Mouse (Mus musculus): ENCODE results near the gene Tbc1d9.

GRCm38 (mm10) chr8:83140068-83140467, 25.1 kb upstream of the Tbc1d9 start:
- TF ChIP-seq POLR2A (IDR thresholded peaks at IDR 0.05; ENCODE audit: low read depth, low read length) (no peak), CTCF (IDR thresholded peaks at IDR 0.05; ENCODE audit: borderline replicate concordance, insufficient read depth, low read length) (no peak)
